Mouse (Mus musculus): Measurements from ENCODE around the gene Rnf8.

DNA sequence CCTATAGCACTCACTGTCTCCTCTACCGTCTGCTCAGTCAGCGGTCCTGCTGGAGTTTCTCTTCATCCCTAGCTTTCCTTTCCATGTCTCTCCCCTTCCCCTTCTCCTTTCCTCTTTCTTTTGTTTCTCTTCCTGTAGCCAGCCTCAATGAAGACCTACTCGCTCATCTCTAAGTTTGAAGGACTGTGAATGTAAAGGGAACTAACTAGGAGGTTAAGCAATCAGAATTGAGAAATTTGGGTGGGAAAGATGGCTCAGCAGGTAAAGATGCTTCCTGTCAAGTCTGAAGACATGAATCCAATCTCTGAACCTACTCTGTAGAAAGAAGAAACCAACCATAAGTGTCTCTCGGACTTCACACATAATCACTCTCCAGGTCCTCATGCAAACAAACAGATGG lies 58.7 kb downstream of the Rnf8 start:
- TF ChIP-seq CTCF (IDR thresholded peaks at IDR 0.05) (no peak), POLR2A (IDR thresholded peaks at IDR 0.05; ENCODE audit: insufficient read depth, low read depth, low read length) (no peak), EP300 (IDR thresholded peaks at IDR 0.05; ENCODE audit: insufficient read depth, low read depth, low read length) (no peak)
